Mouse (Mus musculus) adrenal gland, postnatal 14 days (tissue): Measurements from ENCODE around the gene Psmb5. TPM values are rescaled to one million over a fixed set of nuclear protein-coding genes. Genes with fewer than 3 reads are reported as not detected.

ENCODE experiments used
- DNase-seq: peaks from one replicate; pipeline ENCODE4 v3.0.0; 2021; ENCODE audit warnings: mixed read lengths
- total RNA-seq: library from RNA; stranded (reverse); gene quantifications from 2 replicates; pipeline ENCODE4 v1.2.3, GENCODE M21; 2021

Gene Psmb5
- total RNA-seq, 1 experiment from 2014 or later, result 248 TPM

- DNase-seq, result peak; percentile 85
Measured at GRCm38 (mm10) chr14:54592319-54592934, 25.4 kb downstream of the Psmb5 start.

GRCm38 (mm10) chr14:54591056-54591455, 26.8 kb downstream of the Psmb5 start:
- no peak for DNase-seq

- DNase-seq, result peak; percentile 86
Measured at GRCm38 (mm10) chr14:54583681-54584338, 34.0 kb downstream of the Psmb5 start.

GRCm38 (mm10) chr14:54582536-54582935, 35.3 kb downstream of the Psmb5 start:
- no peak for DNase-seq

DNA sequence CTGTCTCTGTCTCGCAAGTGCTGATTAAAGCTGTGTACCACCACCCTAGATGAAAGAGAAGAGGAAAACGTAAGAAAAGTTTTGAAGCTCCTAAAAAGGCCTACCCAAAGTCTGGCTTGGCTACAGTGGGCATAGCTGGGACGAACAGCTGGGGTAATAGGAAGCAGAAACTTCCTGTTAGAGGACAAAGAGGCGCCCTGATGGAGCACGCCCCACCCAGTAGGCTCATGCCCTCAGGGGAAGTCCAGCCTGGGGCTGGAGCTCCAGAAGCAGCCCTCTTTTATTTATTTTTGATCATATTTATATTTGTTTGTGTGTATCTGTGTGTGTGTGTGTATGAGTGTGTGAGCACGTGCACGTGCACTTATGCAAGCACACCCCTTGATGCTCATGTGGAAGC, 38.2 kb downstream of the Psmb5 start:
- DNase-seq, result no peak

DNA sequence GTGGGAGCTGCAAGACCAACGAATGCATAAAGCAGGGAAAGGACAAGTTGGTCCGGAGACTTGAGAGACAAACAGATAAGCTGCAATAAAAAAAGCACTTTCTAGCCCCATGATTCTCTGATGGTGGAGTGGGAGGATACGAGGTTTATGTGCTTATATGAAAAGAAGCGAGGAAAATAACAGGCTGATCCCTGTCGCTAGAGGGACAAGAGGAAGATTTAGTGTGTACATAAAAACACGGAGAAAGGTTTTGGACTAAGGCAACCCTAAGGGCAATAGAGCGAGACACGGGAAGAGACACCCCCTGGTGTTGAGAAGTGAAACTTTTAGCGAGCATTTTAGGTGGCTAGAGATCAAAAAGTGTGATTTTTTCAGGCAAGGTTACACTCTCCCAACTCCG, 39.8 kb downstream of the Psmb5 start:
- peak; percentile 59 for DNase-seq

DNA sequence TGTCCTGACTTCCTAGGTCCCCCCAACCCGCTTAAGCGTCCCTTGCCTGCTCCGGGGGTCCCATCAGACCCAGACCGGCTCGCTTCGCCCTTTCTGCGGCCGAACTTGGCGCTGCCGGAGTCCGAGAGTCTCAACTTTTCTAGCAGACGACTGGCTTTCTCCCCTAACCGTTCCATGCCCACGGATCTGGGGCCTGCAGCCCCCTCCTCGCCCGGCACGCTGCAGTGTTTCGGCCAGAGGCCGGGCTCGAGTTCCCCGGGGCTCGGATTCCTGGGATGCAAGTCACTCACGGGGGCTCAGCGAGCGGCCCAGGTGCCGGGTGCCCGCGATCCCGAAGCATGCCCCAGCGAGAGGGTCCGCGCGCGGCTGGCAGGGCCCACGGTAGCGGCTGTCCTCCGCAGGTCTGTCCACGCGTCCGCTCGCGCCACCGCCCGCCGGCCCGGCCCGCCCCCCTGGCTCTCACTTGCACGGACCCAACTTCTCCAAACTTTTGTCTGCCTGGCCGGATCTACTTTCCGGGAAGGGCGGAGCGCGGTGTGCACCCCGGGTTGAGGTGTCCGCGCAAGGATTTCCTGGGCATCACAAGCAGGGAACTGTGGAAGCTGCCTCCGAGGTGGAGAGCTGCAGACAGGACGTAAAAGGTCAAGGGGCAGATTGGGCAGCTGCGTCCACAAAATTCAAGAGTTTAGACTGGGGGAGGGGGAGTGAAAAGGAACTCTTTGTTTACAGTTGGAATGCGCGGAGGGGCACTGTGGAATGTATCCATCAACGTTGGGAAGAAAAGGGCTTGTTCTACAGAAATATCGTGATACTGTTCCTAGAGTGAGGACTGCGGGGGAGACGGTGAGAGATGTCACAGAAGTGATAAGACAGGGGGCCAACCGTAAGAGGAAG, 40.5 kb downstream of the Psmb5 start, which contains the start of gene Ajuba:
Gene Ajuba (minus strand): TSS at position 470 of the 894 bp plus-strand sequence.
- DNase-seq, result peak; percentile 93

DNA sequence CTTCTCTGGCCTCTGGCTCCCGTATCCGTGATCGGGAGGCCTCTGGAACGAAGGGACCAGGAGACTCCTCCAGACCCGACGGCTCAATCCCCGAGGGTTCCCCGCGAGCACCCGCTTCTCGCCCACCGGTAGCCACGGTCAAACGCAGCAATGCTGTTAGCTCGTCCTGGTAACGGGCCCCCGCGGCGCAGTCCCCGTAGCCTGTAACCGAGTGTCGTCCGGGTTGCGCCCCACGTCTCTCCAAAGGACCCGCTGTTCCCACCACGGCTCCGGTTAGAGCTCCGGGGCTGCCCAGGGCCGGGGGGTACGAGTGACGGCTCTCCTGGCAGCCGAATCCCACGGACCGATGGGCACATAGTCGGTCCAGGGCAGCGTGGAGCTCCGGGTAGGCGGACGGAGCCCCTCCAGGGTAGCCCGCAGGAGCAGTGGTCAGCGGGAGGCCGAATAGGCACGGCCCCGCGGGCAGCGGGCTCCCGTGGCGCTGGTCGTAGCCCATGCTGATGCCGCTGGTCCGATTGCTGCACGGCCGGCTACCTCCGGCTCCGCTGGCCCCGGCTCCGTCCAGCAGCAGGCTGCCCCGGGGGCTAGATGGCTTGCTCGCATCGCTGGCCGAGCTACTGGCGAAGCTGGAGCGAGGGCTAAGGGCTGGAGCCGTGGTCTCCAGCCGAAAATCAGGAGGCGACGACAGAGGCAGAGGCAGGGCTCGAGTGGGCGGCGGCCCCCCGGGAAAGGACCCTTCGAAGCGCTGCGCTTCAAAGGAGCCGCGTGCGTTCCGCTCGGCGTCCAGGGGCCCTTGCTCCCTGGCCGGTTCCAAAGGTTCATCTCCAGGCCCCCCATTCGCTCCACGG, 41.4 kb downstream of the Psmb5 start:
- DNase-seq, result peak; percentile 58

- peak; percentile 86 for DNase-seq
Measured at GRCm38 (mm10) chr14:54575631-54576030, 42.2 kb downstream of the Psmb5 start.

- DNase-seq, result no peak
Measured at GRCm38 (mm10) chr14:54575031-54575430, 42.8 kb downstream of the Psmb5 start.

GRCm38 (mm10) chr14:54574253-54574652, 43.6 kb downstream of the Psmb5 start:
- DNase-seq, result no peak

GRCm38 (mm10) chr14:54572790-54573736, 44.8 kb downstream of the Psmb5 start:
- peak; percentile 77 for DNase-seq

GRCm38 (mm10) chr14:54572122-54572521, 45.7 kb downstream of the Psmb5 start:
- no peak for DNase-seq

DNA sequence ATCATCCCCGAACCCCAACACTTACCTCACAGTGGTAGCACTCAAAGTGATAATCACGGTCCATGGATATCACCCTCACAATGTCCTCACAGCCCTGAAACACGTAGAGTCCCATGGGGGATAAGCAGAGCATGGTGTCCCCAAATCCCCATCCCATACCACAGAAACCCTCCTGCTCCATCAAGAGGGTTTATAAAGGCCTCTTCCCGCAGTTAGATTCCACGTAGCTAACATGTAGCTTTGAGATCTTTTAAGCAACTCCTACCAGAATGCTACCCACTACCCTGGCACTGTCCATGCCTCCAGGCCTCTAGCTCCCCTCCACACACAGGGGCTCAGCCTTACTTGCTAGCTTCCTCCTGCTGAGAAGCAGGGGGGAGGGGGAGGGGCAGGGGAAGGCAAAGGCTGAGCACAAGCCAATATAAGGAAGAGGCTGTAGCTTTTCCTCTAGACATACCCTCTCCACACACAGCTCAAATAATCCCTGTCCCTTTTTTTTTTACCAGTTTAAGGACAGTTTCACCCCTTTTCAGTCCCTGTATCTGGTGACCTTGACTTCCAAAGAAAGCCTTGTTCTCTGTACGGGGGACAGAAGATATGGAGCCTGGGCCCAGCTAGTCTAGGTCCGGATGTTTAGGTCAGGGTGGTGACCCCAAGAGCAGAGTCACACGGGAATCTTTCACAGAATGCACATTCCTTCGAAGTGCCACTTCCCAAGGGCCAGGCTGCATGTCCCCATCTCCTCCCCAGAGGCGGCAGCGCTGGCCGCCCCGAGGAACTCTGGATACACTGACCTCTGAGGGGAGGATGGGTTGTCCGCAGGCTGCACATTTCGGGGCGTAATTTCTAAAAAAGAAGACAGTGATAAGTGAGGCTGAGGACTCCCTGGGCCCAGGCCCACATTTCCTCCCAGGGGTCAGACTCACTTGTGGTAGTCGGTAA, 48.1 kb downstream of the Psmb5 start:
- no peak for DNase-seq

DNA sequence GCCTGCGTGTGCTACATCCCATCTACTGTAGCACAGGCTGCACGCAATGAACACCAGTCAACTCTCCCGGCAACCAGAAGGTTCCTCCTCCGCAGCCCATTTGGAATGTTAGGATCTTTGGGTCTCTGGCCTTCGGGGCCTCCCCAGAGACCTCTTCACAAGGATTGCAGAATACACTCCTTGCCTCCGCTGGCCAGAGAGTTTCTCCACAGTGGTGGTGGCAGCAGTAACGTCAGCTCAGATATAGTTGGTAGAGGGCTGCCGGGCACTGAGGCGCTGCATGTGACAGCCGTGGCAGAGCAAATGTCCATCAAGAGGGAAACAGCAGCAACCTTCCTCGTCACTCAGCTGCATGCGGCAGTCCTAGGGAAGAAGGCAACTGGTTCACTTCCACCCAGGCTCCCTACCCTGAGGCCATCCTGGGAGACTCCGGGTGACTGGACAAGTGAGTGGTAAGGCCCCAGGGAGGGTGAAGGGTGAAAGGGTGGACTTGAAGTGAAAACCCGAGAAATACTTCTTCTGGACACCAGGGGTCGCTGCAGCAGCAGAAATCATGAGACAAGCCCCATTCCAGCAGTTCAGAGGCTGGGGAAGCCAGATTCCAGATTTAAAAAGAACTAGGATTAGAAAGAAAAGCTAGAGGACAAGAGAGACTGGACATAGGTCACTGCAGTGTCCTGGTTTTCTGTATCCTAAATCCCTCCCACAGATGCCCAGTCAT, 49.0 kb downstream of the Psmb5 start:
- peak; percentile 86 for DNase-seq
